Mouse (Mus musculus) thymus, adult 18-20 months (tissue): ENCODE measurements at regions not wholly inside any gene's neighbourhood (a gene's known extent, or its start where the extent isn't known, plus 50 kb on each side); places are given as distances from the start of the nearest gene placed in this dataset.
"Not testable (repeated sequence)": the region's sequence is repeated elsewhere in the genome, so short reads cannot be mapped to it uniquely, and the experiment has no call there.

Experiments used
- DNase-seq, 2 experiments: peaks; one replicate each; pipeline ENCODE4 v3.0.0; 2022; ENCODE audit warnings: mixed read lengths in 2 of 2

DNA sequence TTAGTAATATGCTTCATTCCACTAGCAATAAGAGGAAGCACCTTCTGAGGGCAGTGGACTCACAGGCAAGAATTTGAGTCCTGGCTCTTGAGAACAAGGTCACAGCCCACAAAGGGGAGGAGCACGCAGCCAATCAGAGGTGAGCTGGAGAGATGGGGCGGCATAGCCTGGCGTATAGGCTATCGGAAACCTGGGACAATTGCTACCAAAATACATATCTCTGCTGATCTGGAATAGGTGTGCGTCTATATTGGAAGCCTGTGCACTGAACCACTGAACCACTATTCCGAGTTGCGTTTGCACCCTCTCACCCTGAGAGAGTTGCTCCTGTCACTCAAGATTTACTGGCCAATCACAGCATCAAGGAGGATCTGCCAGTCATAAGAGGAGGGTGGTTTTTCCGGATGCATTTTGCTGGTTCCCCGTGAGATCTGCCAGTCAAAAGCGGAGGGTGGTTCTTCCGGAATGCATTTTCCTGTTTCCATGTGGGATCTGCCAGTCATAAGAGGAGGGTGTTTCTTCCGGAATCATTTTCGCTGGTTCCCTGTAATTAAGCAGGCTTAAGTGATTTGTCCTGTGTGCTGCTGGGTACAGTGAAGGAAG, 80.1 kb upstream of the Riok2 start:
- DNase-seq: peak; percentile 69 to 85

DNA sequence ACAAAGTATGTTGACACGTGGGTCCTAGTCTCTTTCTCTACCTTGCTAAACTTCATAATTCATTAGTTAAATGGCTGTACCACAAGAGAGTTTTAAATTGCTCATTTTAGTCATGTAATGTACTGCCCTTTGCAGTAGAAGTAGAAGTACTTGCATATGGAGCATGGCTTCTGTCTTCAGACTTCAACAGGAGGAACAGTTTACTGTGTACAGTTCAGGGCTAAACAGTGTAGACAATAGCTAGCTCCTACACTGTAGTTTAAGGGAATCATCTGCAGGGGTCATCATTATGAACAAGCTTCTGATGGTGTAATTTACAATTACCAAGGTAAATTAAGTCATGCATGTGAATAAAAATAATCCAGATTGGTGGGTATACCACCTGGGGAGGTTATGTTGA, 79.1 kb upstream of the Riok2 start:
- DNase-seq: not testable (repeated sequence)

DNA sequence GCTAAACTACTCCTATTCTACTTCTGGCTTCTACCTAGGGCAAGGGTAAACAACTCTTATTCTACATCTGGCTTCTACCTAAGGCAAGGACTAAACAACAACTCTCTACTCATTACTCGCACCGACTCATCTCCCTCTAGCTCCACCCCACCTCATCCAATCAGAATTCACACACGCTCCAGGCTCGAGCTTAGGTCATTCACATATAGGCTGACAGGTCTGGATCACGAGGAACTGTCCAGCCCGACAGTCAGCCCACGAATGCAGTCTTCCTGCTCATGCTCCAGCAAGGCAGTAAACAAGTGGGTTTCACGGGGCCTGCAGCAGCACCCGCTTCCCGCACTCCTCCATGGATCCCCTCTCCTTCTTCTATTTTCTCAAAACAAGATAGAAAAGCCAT, 70.6 kb upstream of the Riok2 start:
- not testable (repeated sequence) for DNase-seq
